Comparison of ENCODE assay signal across 10 mouse cellular contexts in the genomic region with DNA sequence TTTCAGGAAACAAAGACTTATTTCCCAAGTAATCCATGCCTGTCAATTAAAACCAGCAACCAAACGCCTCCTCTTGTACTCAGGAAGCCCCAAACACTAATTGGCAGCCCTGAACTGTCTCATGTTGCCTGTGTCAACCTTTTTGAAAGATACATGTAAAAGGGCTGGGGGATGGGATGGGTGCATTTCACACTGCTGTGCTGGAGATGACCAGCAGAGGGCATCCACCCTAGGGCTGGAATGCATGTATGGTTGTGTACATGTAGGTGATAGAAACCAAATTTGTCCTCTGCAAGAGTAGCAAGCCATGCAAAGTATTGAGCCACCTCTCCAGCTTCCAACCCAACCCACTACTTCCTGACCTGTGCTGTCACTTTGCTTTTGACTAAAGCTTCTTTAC. TPM values are rescaled to one million over a fixed set of nuclear protein-coding genes. Genes with fewer than 3 reads are reported as not detected.
DNase-seq lines count a peak whose midpoint lies in the region; ATAC-seq lines count a peak whose summit lies in the region.
"Had no signal": no experiment of that assay in that cellular context is flagged by ENCODE, and none has a peak within 500 bp of the region (broad histone marks: within the 10 kb centered on the region; RNA-seq: fewer than 3 reads in every experiment).

No protein-coding gene starts in this region.

- no peak for ATAC-seq in midbrain, embryonic 11.5 days (ENCODE audit: low FRiP score)
- ATAC-seq in midbrain, embryonic 15.5 days (replicated peaks): no peak

- H3K4me1 ChIP-seq in midbrain, embryonic 11.5 days (ENCODE audit: control insufficient read depth, insufficient read depth, low read length): peaks cover 21% of the 10 kb centered on the region
- peaks cover 27% of the 10 kb centered on the region for H3K4me1 ChIP-seq in midbrain, embryonic 15.5 days
- peaks cover 20% of the 10 kb centered on the region for H3K4me1 ChIP-seq in embryonic facial prominence, embryonic 10.5 days

- no peaks in the 10 kb centered on the region for H3K9me3 ChIP-seq in midbrain, embryonic 11.5 days (ENCODE audit: control insufficient read depth, low read length)
- H3K9me3 ChIP-seq in midbrain, embryonic 15.5 days: no peaks in the 10 kb centered on the region
- no peaks in the 10 kb centered on the region for H3K9me3 ChIP-seq in embryonic facial prominence, embryonic 10.5 days

- DNase-seq in midbrain, embryonic 11.5 days (ENCODE audit: low spot score, missing footprints): peak; percentile 95
- peak; percentile 75 for DNase-seq in adrenal gland, postnatal 14 days
- peak; percentile 71 for DNase-seq in embryonic facial prominence, embryonic 10.5 days (ENCODE audit: low spot score)
- DNase-seq in heart, postnatal 4 days: peak; percentile 77
- peak; percentile 48 to 83 for DNase-seq in left cerebral cortex, postnatal 25 days (ENCODE audit: low spot score in 2 of 2)
- peak; percentile 50 for DNase-seq in ovary, postnatal 14 days (ENCODE audit: low spot score)
- peak; percentile 86 for DNase-seq in thymus, postnatal 14 days

- H3K36me3 ChIP-seq in midbrain, embryonic 11.5 days (ENCODE audit: control insufficient read depth, insufficient read depth, low read length): no peaks in the 10 kb centered on the region
- no peaks in the 10 kb centered on the region for H3K36me3 ChIP-seq in midbrain, embryonic 15.5 days (replicated peaks)
- H3K36me3 ChIP-seq in embryonic facial prominence, embryonic 10.5 days (replicated peaks): peaks cover 8% of the 10 kb centered on the region

- H3K9ac ChIP-seq in midbrain, embryonic 11.5 days (ENCODE audit: low read length): no peak overlapping the region
- H3K9ac ChIP-seq in midbrain, embryonic 15.5 days: no peak overlapping the region

- H3K4me3 ChIP-seq in midbrain, embryonic 11.5 days (ENCODE audit: low read depth, low read length): no peak overlapping the region
- no peak overlapping the region for H3K4me3 ChIP-seq in midbrain, embryonic 15.5 days
- H3K4me3 ChIP-seq in embryonic facial prominence, embryonic 10.5 days: no peak overlapping the region

- 17% methylated on average over 1 of the region's 1 CpGs for WGBS in midbrain, embryonic 11.5 days
- 29% methylated on average over 1 of the region's 1 CpGs for WGBS in midbrain, embryonic 15.5 days
- 24% methylated on average over 1 of the region's 1 CpGs for WGBS in embryonic facial prominence, embryonic 10.5 days

- no peak overlapping the region for H3K4me2 ChIP-seq in midbrain, embryonic 11.5 days
- no peak overlapping the region for H3K4me2 ChIP-seq in midbrain, embryonic 15.5 days

- intact Hi-C loops in left cerebral cortex, postnatal 25 days (cut with DNase I): loop anchor here (2.0 to 5.0 kb wide), 3 partner anchors 278 to 523 kb away; a partner anchor contains a TSS

- H3K27me3 ChIP-seq in midbrain, embryonic 11.5 days (ENCODE audit: control insufficient read depth, insufficient read depth, low read length): no peaks in the 10 kb centered on the region
- no peaks in the 10 kb centered on the region for H3K27me3 ChIP-seq in midbrain, embryonic 15.5 days (replicated peaks)
- no peaks in the 10 kb centered on the region for H3K27me3 ChIP-seq in embryonic facial prominence, embryonic 10.5 days (replicated peaks; ENCODE audit: low read depth, poor library complexity, severe bottlenecking)

- no peak overlapping the region for H3K27ac ChIP-seq in midbrain, embryonic 11.5 days (ENCODE audit: low read depth, low read length)
- H3K27ac ChIP-seq in midbrain, embryonic 15.5 days: no peak overlapping the region
- no peak overlapping the region for H3K27ac ChIP-seq in embryonic facial prominence, embryonic 10.5 days (replicated peaks)

RNA-seq across cellular contexts. Expression of a gene that starts 2.4 kb away (rescaled TPM):
- 42.2 and 46.4 TPM in 2 replicates for polyA plus RNA-seq in midbrain, embryonic 11.5 days (2014; fragmentation: Nextera tagmentation; extraction: Ambion mirVana)
- polyA plus RNA-seq in midbrain, embryonic 15.5 days (2015; fragmentation: Nextera tagmentation; extraction: Ambion mirVana): 28.8 and 31.1 TPM in 2 replicates
- 30.1 and 31.7 TPM in 2 replicates for total RNA-seq in adrenal gland, postnatal 14 days (2021)
- polyA plus RNA-seq in embryonic facial prominence, embryonic 10.5 days (2016; fragmentation: Nextera tagmentation; extraction: Ambion mirVana): 57.1 and 63.2 TPM in 2 replicates
- 10 to 100 TPM; 30.4 to 31.7 TPM for total RNA-seq in heart, postnatal 4 days (2021)
- total RNA-seq in left cerebral cortex, postnatal 25 days (2021): 10 to 100 TPM; 45.1 to 51.7 TPM

RNA-seq across cellular contexts. Expression of a gene that starts 48.0 kb away (rescaled TPM):
- 0.04 TPM in 1 of 2 replicates, not detected in the other for polyA plus RNA-seq in midbrain, embryonic 11.5 days (2014; fragmentation: Nextera tagmentation; extraction: Ambion mirVana)
- 1.5 and 1.6 TPM in 2 replicates for polyA plus RNA-seq in midbrain, embryonic 15.5 days (2015; fragmentation: Nextera tagmentation; extraction: Ambion mirVana)
- total RNA-seq in adrenal gland, postnatal 14 days (2021): not detected in 2 replicates
- not detected in 2 replicates for polyA plus RNA-seq in embryonic facial prominence, embryonic 10.5 days (2016; fragmentation: Nextera tagmentation; extraction: Ambion mirVana)
- total RNA-seq in heart, postnatal 4 days (2021): not detected
- 10 to 100 TPM; 13.8 to 14.3 TPM for total RNA-seq in left cerebral cortex, postnatal 25 days (2021)
- polyA plus RNA-seq: gonadal fat pad, adult 2 months; stomach, embryonic 14.5 days had no signal

Comparison
In these comparisons a context has a peak if more than half of its experiments do, and no peak if none do; other contexts are left out.
1. RNA of a gene that starts 48.0 kb away (total RNA-seq): 13.8 to 14.3 TPM in left cerebral cortex, postnatal 25 days; not detected in adrenal gland, postnatal 14 days and not detected in heart, postnatal 4 days; every median in the first group is over 10 times any median in the second.
2. Peak in every context shown above with its lines, with median percentiles within 50 percentile points of each other: DNase-seq.